Mouse (Mus musculus) neutrophil, adult 5-6 weeks (primary cell): Measurements from ENCODE around the gene Pcdh7. TPM values are rescaled to one million over a fixed set of nuclear protein-coding genes. Genes with fewer than 3 reads are reported as not detected.
"Not testable (repeated sequence)": the region's sequence is repeated elsewhere in the genome, so short reads cannot be mapped to it uniquely, and the experiment has no call there.

Experiments
- ATAC-seq: fragments of 151-379, 151-347 bp; 2 replicates; pipeline ENCODE4 v1.8.0; 2017; ENCODE audit warnings: mild to moderate bottlenecking, moderate TSS enrichment; ENCODE audit not compliant: insufficient number of reproducible peaks, poor library complexity, low FRiP score, severe bottlenecking; ENCODE audit errors: extremely low read depth
- total RNA-seq: library from RNA; stranded (forward); fragments of 200-1000 nt; gene quantifications from 2 replicates; pipeline ENCODE4 v1.2.3, GENCODE M21; 2017

The Pcdh7 gene
- total RNA-seq, 1 experiment from 2014 or later: 0.58 TPM

GRCm38 (mm10) chr5:58025759-58026158, 308.0 kb downstream of the Pcdh7 start:
- ATAC-seq: no peak

- ATAC-seq: no peak
Measured at GRCm38 (mm10) chr5:58039875-58040274, 322.1 kb downstream of the Pcdh7 start.

- no peak for ATAC-seq
Measured at GRCm38 (mm10) chr5:58044216-58044615, 326.4 kb downstream of the Pcdh7 start.

GRCm38 (mm10) chr5:58081054-58081453, 363.3 kb downstream of the Pcdh7 start:
- no peak for ATAC-seq

- no peak for ATAC-seq
Measured at GRCm38 (mm10) chr5:58082230-58082629, 364.5 kb downstream of the Pcdh7 start.

- ATAC-seq: no peak
Measured at GRCm38 (mm10) chr5:58083056-58083455, 365.3 kb downstream of the Pcdh7 start.

GRCm38 (mm10) chr5:58083972-58084371, 366.2 kb downstream of the Pcdh7 start:
- ATAC-seq: no peak

- ATAC-seq: no peak
Measured at GRCm38 (mm10) chr5:58108665-58109364, 391.0 kb downstream of the Pcdh7 start.

GRCm38 (mm10) chr5:58116096-58116495, 398.3 kb downstream of the Pcdh7 start:
- ATAC-seq: no peak

GRCm38 (mm10) chr5:58117896-58118295, 400.1 kb downstream of the Pcdh7 start:
- ATAC-seq: no peak

GRCm38 (mm10) chr5:58118930-58119611, 401.3 kb downstream of the Pcdh7 start:
- ATAC-seq: no peak

- ATAC-seq: no peak
Measured at GRCm38 (mm10) chr5:58143897-58144296, 426.1 kb downstream of the Pcdh7 start.

GRCm38 (mm10) chr5:58153966-58154365, 436.2 kb downstream of the Pcdh7 start:
- no peak for ATAC-seq

- ATAC-seq: no peak
Measured at GRCm38 (mm10) chr5:58172218-58172617, 454.5 kb downstream of the Pcdh7 start.

GRCm38 (mm10) chr5:58174335-58174734, 456.6 kb downstream of the Pcdh7 start:
- not testable (repeated sequence) for ATAC-seq

GRCm38 (mm10) chr5:58175532-58175931, 457.8 kb downstream of the Pcdh7 start:
- no peak for ATAC-seq
